Mouse (Mus musculus) MEL (cell line): ENCODE data around the gene Susd6. TPM values are rescaled to one million over a fixed set of nuclear protein-coding genes. Genes with fewer than 3 reads are reported as not detected.

Experiments used
- DNase-seq: peaks from one replicate; pipeline ENCODE4 v3.0.0; 2011; ENCODE audit warnings: low read depth, low spot score
- H3K27ac ChIP-seq: 2 replicates; pipeline ENCODE4 v1.5.1; 2012; ENCODE audit warnings: low read depth, mild to moderate bottlenecking, control low read depth, low read length, moderate library complexity; ENCODE audit not compliant: control insufficient read depth
- H3K27me3 ChIP-seq, 2 experiments: fragments of 150-350 bp in 1 of 2; sonication (generic) in 1 of 2; 2 replicates each; pipeline ENCODE4 v1.6.1; 2012; ENCODE audit warnings: low read length in 2 of 2, mild to moderate bottlenecking in 2 of 2, improper control_type of control experiment in 1 of 2, moderate library complexity in 1 of 2; ENCODE audit not compliant: insufficient read depth in 2 of 2, control insufficient read depth in 1 of 2
- H3K36me3 ChIP-seq, 2 experiments: 2 replicates each; pipeline ENCODE4 v1.6.1; 2012 to 2014; ENCODE audit warnings: low read length in 2 of 2, improper control_type of control experiment in 1 of 2, inconsistent platforms in 1 of 2, mild to moderate bottlenecking in 1 of 2; ENCODE audit not compliant: insufficient read depth in 2 of 2, control insufficient read depth in 1 of 2
- H3K4me1 ChIP-seq, 2 experiments: fragments of 150-350 bp in 1 of 2; sonication (generic) in 1 of 2; 2 replicates each; pipeline ENCODE4 v1.6.1; 2012; ENCODE audit warnings: low read length in 2 of 2, improper control_type of control experiment in 1 of 2, mild to moderate bottlenecking in 1 of 2; ENCODE audit not compliant: insufficient read depth in 2 of 2, control insufficient read depth in 1 of 2
- H3K4me3 ChIP-seq, 2 experiments: fragments of 150-350 bp in 1 of 2; sonication (generic) in 1 of 2; 2 replicates each; pipeline ENCODE4 v1.5.1; 2012; ENCODE audit warnings: low read depth in 2 of 2, low read length in 2 of 2, mild to moderate bottlenecking in 2 of 2, moderate library complexity in 2 of 2, control low read depth in 1 of 2, improper control_type of control experiment in 1 of 2; ENCODE audit not compliant: control insufficient read depth in 1 of 2, insufficient read depth in 1 of 2
- H3K79me2 ChIP-seq: 2 replicates; pipeline ENCODE4 v1.6.1; 2012; ENCODE audit warnings: mild to moderate bottlenecking, low read length, moderate library complexity; ENCODE audit not compliant: control insufficient read depth, poor library complexity, insufficient read depth
- H3K9ac ChIP-seq: 2 replicates; pipeline ENCODE4 v1.6.1; 2012; ENCODE audit warnings: low read depth, mild to moderate bottlenecking, control low read depth, low read length, moderate library complexity; ENCODE audit not compliant: control insufficient read depth, poor library complexity, severe bottlenecking
- H3K9me3 ChIP-seq: fragments of 150-350 bp; sonication (generic); replicated peaks from 2 replicates; pipeline ENCODE4 v1.6.1; 2012; ENCODE audit warnings: mild to moderate bottlenecking, low read length, improper control_type of control experiment, moderate library complexity; ENCODE audit not compliant: insufficient read depth
- BHLHE40 ChIP-seq: IDR thresholded peaks from 2 replicates; pipeline ENCODE4 v1.6.1; 2012; ENCODE audit warnings: low read depth, mild to moderate bottlenecking, inconsistent platforms, low read length, improper control_type of control experiment, borderline replicate concordance
- CHD1 ChIP-seq: IDR thresholded peaks from 2 replicates; pipeline ENCODE4 v1.6.1; 2012; ENCODE audit warnings: low read depth, mild to moderate bottlenecking, inconsistent platforms, low read length, improper control_type of control experiment
- CTCF ChIP-seq, 3 experiments: IDR thresholded peaks in 2 of 3; conservative IDR thresholded peaks in 1 of 3; 2 replicates each; pipeline ENCODE4 v1.5.1; 2011 to 2012; ENCODE audit warnings: low read length in 3 of 3, low read depth in 2 of 3, mild to moderate bottlenecking in 2 of 3, improper control_type of control experiment in 1 of 3, inconsistent platforms in 1 of 3, mixed read lengths in 1 of 3, moderate library complexity in 1 of 3; ENCODE audit not compliant: control insufficient read depth in 1 of 3, insufficient read depth in 1 of 3, poor library complexity in 1 of 3, severe bottlenecking in 1 of 3
- E2F4 ChIP-seq: IDR thresholded peaks from 2 replicates; pipeline ENCODE4 v1.6.1; 2011; ENCODE audit warnings: low read depth, low read length, improper control_type of control experiment, borderline replicate concordance
- GABPA ChIP-seq: IDR thresholded peaks from 2 replicates; pipeline ENCODE4 v1.6.1; 2012; ENCODE audit warnings: low read depth, mild to moderate bottlenecking, inconsistent platforms, low read length, improper control_type of control experiment, moderate library complexity
- GATA1 ChIP-seq: IDR thresholded peaks from 2 replicates; pipeline ENCODE4 v1.6.1; 2011; ENCODE audit warnings: low read depth, low read length, improper control_type of control experiment
- HCFC1 ChIP-seq: IDR thresholded peaks from 2 replicates; pipeline ENCODE4 v1.6.1; 2012; ENCODE audit warnings: low read depth, mild to moderate bottlenecking, inconsistent platforms, low read length, improper control_type of control experiment, moderate library complexity
- JUND ChIP-seq: IDR thresholded peaks from 2 replicates; pipeline ENCODE4 v1.6.1; 2011; ENCODE audit warnings: low read depth, mild to moderate bottlenecking, improper control_type of control experiment, low read length
- MAFK ChIP-seq: IDR thresholded peaks from 2 replicates; pipeline ENCODE4 v1.6.1; 2011; ENCODE audit warnings: low read depth, mild to moderate bottlenecking, low read length, improper control_type of control experiment, borderline replicate concordance
- MAX ChIP-seq: IDR thresholded peaks from 2 replicates; pipeline ENCODE4 v1.6.1; 2011; ENCODE audit warnings: low read length, improper control_type of control experiment
- MXI1 ChIP-seq: IDR thresholded peaks from 2 replicates; pipeline ENCODE4 v1.6.1; 2011; ENCODE audit warnings: mild to moderate bottlenecking, low read depth, low read length, improper control_type of control experiment
- MYB ChIP-seq: IDR thresholded peaks from 2 replicates; pipeline ENCODE4 v1.6.1; 2011; ENCODE audit warnings: mild to moderate bottlenecking, low read depth, low read length, improper control_type of control experiment
- NELFE ChIP-seq: IDR thresholded peaks from 2 replicates; pipeline ENCODE4 v1.6.1; 2011; ENCODE audit warnings: low read depth, low read length, improper control_type of control experiment
- POLR2AphosphoS5 ChIP-seq: IDR thresholded peaks from 2 replicates; pipeline ENCODE4 v1.6.1; 2012; ENCODE audit warnings: low read depth, borderline replicate concordance, mild to moderate bottlenecking, inconsistent platforms, low read length, moderate library complexity, mixed read lengths
- RAD21 ChIP-seq: IDR thresholded peaks from 2 replicates; pipeline ENCODE4 v1.6.1; 2011; ENCODE audit warnings: mild to moderate bottlenecking, low read depth, low read length, improper control_type of control experiment
- SIN3A ChIP-seq: IDR thresholded peaks from 2 replicates; pipeline ENCODE4 v1.6.1; 2012; ENCODE audit warnings: low read length, improper control_type of control experiment, inconsistent platforms
- SMC3 ChIP-seq: IDR thresholded peaks from 2 replicates; pipeline ENCODE4 v1.6.1; 2011; ENCODE audit warnings: low read depth, low read length, improper control_type of control experiment
- TBP ChIP-seq: IDR thresholded peaks from 2 replicates; pipeline ENCODE4 v1.8.0; 2011; ENCODE audit warnings: low read depth, low read length, improper control_type of control experiment
- USF1 ChIP-seq: IDR thresholded peaks from 2 replicates; pipeline ENCODE4 v1.6.1; 2014; ENCODE audit warnings: low read depth, mild to moderate bottlenecking, inconsistent platforms, low read length, improper control_type of control experiment, moderate library complexity
- ZNF384 ChIP-seq: IDR thresholded peaks from 2 replicates; pipeline ENCODE4 v1.6.1; 2012; ENCODE audit warnings: low read depth, mild to moderate bottlenecking, inconsistent platforms, low read length, improper control_type of control experiment
- polyA plus RNA-seq, 2 experiments: library from polyadenylated mRNA; stranded (reverse) in 1 of 2; unstranded in 1 of 2; fragments of >175 nt in 1 of 2; fragments of >200 nt in 1 of 2; gene quantifications; 2 replicates each; pipeline versions ENCODE4 v1.2.1 to v1.2.4; 2012; ENCODE audit warnings: low replicate concordance in 2 of 2, low read depth in 1 of 2; ENCODE audit not compliant: insufficient read length in 2 of 2, insufficient read depth in 1 of 2, missing spikeins in 1 of 2
- total RNA-seq: library from RNA; depleted of rRNA; stranded (reverse); fragments of 300-350 nt; gene quantifications from 2 replicates; pipeline ENCODE4 v1.2.3, GENCODE M21; 2012

The Susd6 gene
- total and polyA plus RNA-seq, 3 experiments, result 12.2 to 22.4 TPM; not detected in 1

GRCm38 (mm10) chr12:80909631-80910030 is 119.3 kb downstream of the Susd6 start:
- Histone ChIP-seq H3K27ac (no peak overlapping the region), H3K9ac (no peak overlapping the region), H3K79me2 (no peaks in the 10 kb centered on the region), H3K27me3 (peaks cover 0 to 2% of the 10 kb centered on the region in 2 experiments; a peak in 1 of 4 replicates), H3K36me3 (no peaks in the 10 kb centered on the region), H3K4me3 (no peak overlapping the region), H3K4me1 (no peaks in the 10 kb centered on the region), H3K9me3 (no peaks in the 10 kb centered on the region)
- no peak for DNase-seq
- TF ChIP-seq SIN3A (no peak), HCFC1 (no peak), TBP (no peak), ZNF384 (no peak), RAD21 (no peak), MAX (no peak), GATA1 (no peak), GABPA (no peak), NELFE (no peak), CTCF (IDR thresholded peaks at IDR 0.05 in 2 of 3, conservative IDR thresholded peaks at IDR 0.05 in 1 of 3; ENCODE audit: control insufficient read depth in 1 of 3, insufficient read depth in 1 of 3, low read depth in 2 of 3, low read length in 3 of 3, poor library complexity in 1 of 3, severe bottlenecking in 1 of 3) (no peak), MYB (no peak), E2F4 (no peak)

GRCm38 (mm10) chr12:80917764-80918163 is 127.5 kb downstream of the Susd6 start:
- DNase-seq, result peak; percentile 70
- peaks cover 0 to 1% of the 10 kb centered on the region in 2 experiments; a peak in 1 of 4 replicates for H3K27me3 ChIP-seq
- no peaks in the 10 kb centered on the region for H3K79me2 ChIP-seq
- H3K27ac ChIP-seq, result no peak overlapping the region
- no peak overlapping the region for H3K4me3 ChIP-seq
- H3K9ac ChIP-seq, result no peak overlapping the region
- H3K36me3 ChIP-seq, result no peaks in the 10 kb centered on the region; a peak in 1 of 4 replicates
- H3K4me1 ChIP-seq, result 0 out of 4 replicates have a peak, but pooled peaks cover 0 to 2% of the 10 kb centered on the region in 2 experiments
- TF ChIP-seq E2F4, result no peak
- peak; percentile 64 for TF ChIP-seq SMC3
- TF ChIP-seq USF1, result no peak
- no peak for TF ChIP-seq MAFK
- no peak for TF ChIP-seq SIN3A
- TF ChIP-seq POLR2AphosphoS5, result no peak
- peak; percentile 75 to 91 (median 82) for TF ChIP-seq CTCF (IDR thresholded peaks at IDR 0.05 in 2 of 3, conservative IDR thresholded peaks at IDR 0.05 in 1 of 3; ENCODE audit: control insufficient read depth in 1 of 3, insufficient read depth in 1 of 3, low read depth in 2 of 3, low read length in 3 of 3, poor library complexity in 1 of 3, severe bottlenecking in 1 of 3)
- peak; percentile 77 for TF ChIP-seq BHLHE40
- no peak for TF ChIP-seq CHD1
- no peak for TF ChIP-seq MXI1
- no peak for TF ChIP-seq GATA1
- TF ChIP-seq JUND, result no peak
- peak; percentile 42 for TF ChIP-seq RAD21
- TF ChIP-seq ZNF384, result peak; percentile 64; the same call in 1 of the 2 replicates
- H3K9me3 ChIP-seq, result no peaks in the 10 kb centered on the region
